Mouse (Mus musculus) kidney, postnatal 0 days (tissue): ENCODE results near the gene Arhgef2. TPM values are rescaled to one million over a fixed set of nuclear protein-coding genes. Genes with fewer than 3 reads are reported as not detected.
A peak's percentile ranks its signal among the peaks of the same experiment; 100 is the strongest.

ENCODE experiments used
- ATAC-seq: fragments of 200-750 bp; cut with Nextera tagmentation; replicated peaks from 2 replicates; pipeline ENCODE4 v1.8.0; 2017; ENCODE audit warnings: low read depth, moderate number of reproducible peaks, moderate TSS enrichment, moderate library complexity; ENCODE audit not compliant: low FRiP score
- DNase-seq: peaks from one replicate; pipeline ENCODE4 v3.0.0-alpha.2; 2016; ENCODE audit warnings: low spot score
- H3K27ac ChIP-seq: fragments of 300-500 bp; sonication (generic); 2 replicates; pipeline ENCODE4 v1.5.1; 2014; ENCODE audit warnings: mild to moderate bottlenecking
- H3K27me3 ChIP-seq: fragments of 300-500 bp; sonication (generic); 2 replicates; pipeline ENCODE4 v1.6.1; 2014; ENCODE audit warnings: low read length, mixed read lengths; ENCODE audit not compliant: insufficient read depth
- H3K36me3 ChIP-seq: fragments of 300-500 bp; sonication (generic); 2 replicates; pipeline ENCODE4 v1.6.1; 2014; ENCODE audit warnings: low read length, mixed read lengths; ENCODE audit not compliant: insufficient read depth
- H3K4me1 ChIP-seq: fragments of 300-500 bp; sonication (generic); replicated peaks from 2 replicates; pipeline ENCODE4 v1.6.1; 2014; ENCODE audit warnings: antibody characterized with exemption, low read length, mixed read lengths; ENCODE audit not compliant: insufficient read depth
- H3K4me2 ChIP-seq: fragments of 300-500 bp; sonication (generic); 2 replicates; pipeline ENCODE4 v1.6.1; 2014; ENCODE audit warnings: mild to moderate bottlenecking, low read length, moderate library complexity, mixed read lengths
- H3K4me3 ChIP-seq: fragments of 300-500 bp; sonication (generic); replicated peaks from 2 replicates; pipeline ENCODE4 v1.5.1; 2014; ENCODE audit warnings: low read depth, low read length
- H3K9ac ChIP-seq: fragments of 300-500 bp; sonication (generic); 2 replicates; pipeline ENCODE4 v1.6.1; 2014; ENCODE audit warnings: low read depth, low read length
- H3K9me3 ChIP-seq: fragments of 300-500 bp; sonication (generic); replicated peaks from 2 replicates; pipeline ENCODE4 v1.6.1; 2016; ENCODE audit warnings: low read length, inconsistent platforms, mixed read lengths
- CTCF ChIP-seq: IDR thresholded peaks from 2 replicates; pipeline ENCODE4 v1.5.1; 2016; ENCODE audit warnings: antibody characterized with exemption, low read depth, mild to moderate bottlenecking, moderate library complexity
- WGBS: fragments of 180-500 bp; shearing (Covaris S2); extraction: QIAGEN DNeasy Blood & Tissue Kit; methylation state at CpG from one replicate; pipeline ENCODE4 v1.1.7; 2014; 5-methylcytosine and 5-hydroxymethylcytosine counted together
- polyA plus RNA-seq: library from polyadenylated mRNA; unstranded; fragments of >200 nt; fragmentation: Nextera tagmentation; extraction: Ambion mirVana; gene quantifications from 2 replicates; pipeline ENCODE4 v1.2.1, GENCODE M21; 2015

Arhgef2 gene
- polyA plus RNA-seq, 1 experiment from 2014 or later, result 53.7 TPM

GRCm38 (mm10) chr3:88686734-88687611 lies 81.2 kb downstream of the Arhgef2 start:
- Histone ChIP-seq H3K27me3 (no peaks in the 10 kb centered on the region), H3K27ac (peak overlapping the region; percentile 99; the same call in 1 of the 2 replicates)
- 21% methylated on average over 13 of the region's 13 CpGs for WGBS

GRCm38 (mm10) chr3:88689079-88689478 lies 83.3 kb downstream of the Arhgef2 start:
- ATAC-seq, result no peak
- no peak for TF ChIP-seq CTCF
- 81% methylated on average over 5 of the region's 5 CpGs for WGBS
- Histone ChIP-seq H3K4me3 (no peak overlapping the region), H3K27me3 (no peaks in the 10 kb centered on the region), H3K9ac (no peak overlapping the region), H3K27ac (no peak overlapping the region), H3K4me2 (no peak overlapping the region), H3K36me3 (peaks cover 41% of the 10 kb centered on the region), H3K4me1 (peaks cover 10% of the 10 kb centered on the region; the same call in 1 of the 2 replicates), H3K9me3 (no peaks in the 10 kb centered on the region)
- no peak for DNase-seq

More at GRCm38 (mm10) chr3:88686734-88687611, 81.2 kb downstream of the Arhgef2 start:
- no peak for ATAC-seq
- Histone ChIP-seq H3K4me1 (peaks cover 10% of the 10 kb centered on the region; the same call in 1 of the 2 replicates), H3K4me3 (peak overlapping the region; percentile 94), H3K36me3 (peaks cover 26% of the 10 kb centered on the region), H3K9ac (peak overlapping the region; percentile 95), H3K9me3 (no peaks in the 10 kb centered on the region), H3K4me2 (peak overlapping the region; percentile 92)
- no peak for DNase-seq
- TF ChIP-seq CTCF, result no peak

- ATAC-seq, result no peak
- Histone ChIP-seq H3K9ac (no peak overlapping the region), H3K36me3 (peaks cover 85% of the 10 kb centered on the region), H3K9me3 (no peaks in the 10 kb centered on the region), H3K27me3 (no peaks in the 10 kb centered on the region), H3K4me1 (no peaks in the 10 kb centered on the region), H3K4me3 (no peak overlapping the region), H3K4me2 (no peak overlapping the region), H3K27ac (no peak overlapping the region)
- peak; percentile 13; the same call in 1 of the 2 replicates for TF ChIP-seq CTCF
- no peak for DNase-seq
These were observed 89.8 kb downstream of the Arhgef2 start for GRCm38 (mm10) chr3:88695545-88695944.

Other genes starting within 250 kb of the Arhgef2 start
- 15.4 and 16.6 TPM in 2 replicates for gene Paqr6, start 241.4 kb upstream of the Arhgef2 start, polyA plus RNA-seq
- gene Bglap3, start 233.2 kb upstream of the Arhgef2 start, polyA plus RNA-seq, result 3.8 and 4.7 TPM in 2 replicates
- gene Bglap2, start 227.3 kb upstream of the Arhgef2 start, polyA plus RNA-seq, result 4.2 and 7.1 TPM in 2 replicates
- not detected in 2 replicates for gene Bglap, start 221.5 kb upstream of the Arhgef2 start, polyA plus RNA-seq
- gene Pmf1, start 195.6 kb upstream of the Arhgef2 start, polyA plus RNA-seq, result 97.5 and 107 TPM in 2 replicates
- gene Slc25a44, start 180.8 kb upstream of the Arhgef2 start, polyA plus RNA-seq, result 17.1 and 17.7 TPM in 2 replicates
- 32.6 and 33.3 TPM in 2 replicates for gene Sema4a, start 144.8 kb upstream of the Arhgef2 start, polyA plus RNA-seq
- gene Lmna, start 96.0 kb upstream of the Arhgef2 start, polyA plus RNA-seq, result 99.3 and 108 TPM in 2 replicates
- gene Mex3a, start 73.6 kb upstream of the Arhgef2 start, polyA plus RNA-seq, result 12.5 and 13.8 TPM in 2 replicates
- 27.4 and 28.9 TPM in 2 replicates for gene Rab25, start 57.7 kb upstream of the Arhgef2 start, polyA plus RNA-seq
- 164 and 173 TPM in 2 replicates for gene Lamtor2, start 52.9 kb upstream of the Arhgef2 start, polyA plus RNA-seq
- 35.1 and 35.9 TPM in 2 replicates for gene Ubqln4, start 52.2 kb upstream of the Arhgef2 start, polyA plus RNA-seq
- gene Ssr2, start 30.1 kb upstream of the Arhgef2 start, polyA plus RNA-seq, result 294 and 311 TPM in 2 replicates
- gene Rxfp4, start 47.2 kb downstream of the Arhgef2 start, polyA plus RNA-seq, result not detected in 2 replicates
- 71.4 and 72.1 TPM in 2 replicates for gene Khdc4, start 79.8 kb downstream of the Arhgef2 start, polyA plus RNA-seq
- gene Rit1, start 110.9 kb downstream of the Arhgef2 start, polyA plus RNA-seq, result 58.6 and 62.5 TPM in 2 replicates
- 8.8 and 9.1 TPM in 2 replicates for gene Syt11, start 169.2 kb downstream of the Arhgef2 start, polyA plus RNA-seq
- 5.9 and 6.0 TPM in 2 replicates for gene Gon4l, start 229.3 kb downstream of the Arhgef2 start, polyA plus RNA-seq